Mouse (Mus musculus): Measurements from ENCODE around the gene Olfr139. TPM values are rescaled to one million over a fixed set of nuclear protein-coding genes. Genes with fewer than 3 reads are reported as not detected.

The Olfr139 gene
- not detected in 2 replicates for polyA plus RNA-seq (2016; fragmentation: Nextera tagmentation; extraction: Ambion mirVana)

DNA sequence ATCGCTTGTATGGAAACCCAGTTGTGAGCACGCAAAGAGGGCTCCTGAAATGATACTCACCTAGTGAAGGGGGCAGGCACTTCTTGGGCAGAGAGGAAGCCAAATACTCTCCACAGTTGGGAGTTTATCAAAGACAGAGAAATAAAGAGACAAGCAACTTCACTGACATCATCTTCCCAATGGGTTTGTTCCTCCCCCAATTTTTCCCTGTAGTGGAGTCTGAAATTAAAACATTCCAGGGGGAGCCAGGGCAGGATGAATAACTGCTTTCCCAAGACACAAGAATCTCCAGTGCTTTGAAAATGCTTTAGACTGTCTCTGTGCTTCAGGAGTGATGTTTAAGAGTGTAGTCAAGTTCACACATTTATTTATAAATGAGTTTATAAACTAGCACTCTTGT is at the start of gene Olfr139, which contains the start of gene Olfr399:
Olfr139 (minus strand) TSS at position 101 of the 400 bp plus-strand sequence.
Olfr399 (minus strand) TSS at position 165 of the 400 bp plus-strand sequence.
- 83% methylated on average over 2 of the region's 2 CpGs for WGBS

DNA sequence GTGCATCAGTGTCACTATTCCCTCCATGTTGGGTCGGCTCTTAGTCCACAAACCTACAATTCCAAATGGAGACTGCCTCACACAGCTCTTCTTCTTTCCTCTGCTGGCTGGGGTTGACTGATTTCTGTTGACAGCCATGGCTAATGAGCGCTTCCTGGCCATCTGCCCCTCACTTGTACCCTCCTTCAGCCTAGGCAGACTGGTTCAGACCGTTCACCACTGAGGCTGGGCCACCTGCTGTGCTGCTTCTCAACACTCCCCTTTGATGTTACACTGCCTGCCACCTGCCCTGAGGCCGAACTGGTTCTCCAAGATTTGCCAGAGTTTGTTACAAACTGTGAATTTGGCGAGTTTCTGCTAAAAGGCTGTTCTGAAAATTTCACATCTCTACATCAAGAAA is 48.7 kb upstream of the Olfr139 start:
- Histone ChIP-seq H3K27me3 (ENCODE audit: low read depth, poor library complexity, severe bottlenecking) (no peaks in the 10 kb centered on the region), H3K36me3 (no peaks in the 10 kb centered on the region), H3K4me3 (no peak overlapping the region), H3K9me3 (replicated peaks) (peaks cover 39% of the 10 kb centered on the region), H3K4me1 (no peaks in the 10 kb centered on the region), H3K27ac (replicated peaks) (no peak overlapping the region)
- DNase-seq (ENCODE audit: low spot score): no peak
- WGBS: 46% methylated on average over 5 of the region's 5 CpGs

More for the DNA sequence above, at the start of gene Olfr139, which contains the start of gene Olfr399:
- Histone ChIP-seq H3K4me1 (no peaks in the 10 kb centered on the region), H3K27ac (replicated peaks) (no peak within 1 kb of the TSS), H3K9me3 (replicated peaks) (peaks cover 87% of the 10 kb centered on the region), H3K36me3 (no peaks in the 10 kb centered on the region), H3K4me3 (no peak within 1 kb of the TSS), H3K27me3 (ENCODE audit: low read depth, poor library complexity, severe bottlenecking) (no peaks in the 10 kb centered on the region)
- no peak for DNase-seq (ENCODE audit: low spot score)

DNA sequence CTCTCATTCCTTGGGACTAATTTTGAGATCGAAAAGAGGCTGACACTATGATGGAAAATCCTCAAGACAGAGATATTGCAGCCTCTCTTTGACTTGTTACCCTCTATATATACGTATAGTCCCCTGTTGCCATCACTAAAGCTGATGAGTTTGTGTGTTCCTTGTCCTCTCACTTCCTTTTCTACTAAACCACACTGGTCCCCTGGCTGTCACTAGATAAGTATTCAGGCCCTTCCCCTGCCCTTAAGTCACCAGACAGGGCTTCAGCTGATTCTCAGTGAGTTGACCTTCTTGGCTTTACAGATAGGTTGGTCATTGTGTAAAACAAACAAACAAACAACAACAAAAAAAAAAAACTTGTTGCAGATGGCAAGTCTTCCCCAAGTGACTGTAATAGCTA is 45.2 kb upstream of the Olfr139 start:
- H3K9me3 ChIP-seq (replicated peaks): peaks cover 49% of the 10 kb centered on the region

DNA sequence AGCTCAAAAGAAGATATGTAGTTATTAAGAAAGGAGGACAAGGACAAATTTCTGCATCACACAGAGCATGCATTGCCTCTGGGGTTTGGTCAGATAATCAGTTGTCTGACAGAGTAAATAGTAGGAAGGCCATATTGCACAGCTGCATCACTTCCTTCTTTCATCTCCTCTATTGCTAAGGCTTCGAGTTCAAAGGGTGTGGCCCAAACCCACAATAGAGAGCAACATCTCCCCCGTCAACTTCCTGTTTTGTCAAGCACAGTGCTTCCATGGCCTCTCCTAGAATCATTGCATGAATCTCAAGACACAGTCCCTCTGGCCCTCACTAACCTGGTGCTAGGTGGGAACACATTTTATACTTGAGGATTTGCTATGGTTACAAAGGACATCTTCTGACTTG is 44.4 kb upstream of the Olfr139 start:
- DNase-seq (ENCODE audit: low spot score): no peak
- Histone ChIP-seq H3K4me1 (no peaks in the 10 kb centered on the region), H3K9me3 (replicated peaks) (peaks cover 50% of the 10 kb centered on the region), H3K4me3 (no peak overlapping the region), H3K27ac (replicated peaks) (no peak overlapping the region), H3K36me3 (no peaks in the 10 kb centered on the region), H3K27me3 (ENCODE audit: low read depth, poor library complexity, severe bottlenecking) (no peaks in the 10 kb centered on the region)
- 85% methylated on average over 2 of the region's 2 CpGs for WGBS

More for the DNA sequence above, 45.2 kb upstream of the Olfr139 start:
- H3K4me3 ChIP-seq: no peak overlapping the region
- no peaks in the 10 kb centered on the region for H3K4me1 ChIP-seq
- DNase-seq (ENCODE audit: low spot score): no peak
- 56% methylated on average over 2 of the region's 2 CpGs for WGBS
- no peak overlapping the region for H3K27ac ChIP-seq (replicated peaks)
- H3K36me3 ChIP-seq: no peaks in the 10 kb centered on the region
- H3K27me3 ChIP-seq (ENCODE audit: low read depth, poor library complexity, severe bottlenecking): no peaks in the 10 kb centered on the region

DNA sequence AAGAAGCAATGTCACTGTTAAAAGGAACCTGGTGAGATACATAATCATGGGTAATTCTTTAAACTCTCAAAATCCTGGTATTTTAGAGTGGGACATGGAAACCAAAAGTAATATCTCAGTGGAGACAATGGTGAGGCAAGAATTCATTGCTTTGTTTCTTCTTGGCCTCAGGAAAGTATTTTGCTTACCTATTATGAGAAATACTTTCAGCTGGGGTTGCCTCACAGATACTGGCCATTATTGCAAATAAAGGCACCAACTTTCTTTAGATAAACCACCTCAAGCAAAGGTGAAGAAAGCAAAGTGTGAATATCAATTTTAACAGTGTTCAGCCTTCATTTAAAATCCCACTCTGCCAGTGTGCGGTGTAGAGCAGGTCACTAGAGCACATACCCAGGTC is 13.3 kb upstream of the Olfr139 start, which contains the start of gene Zfp616:
Zfp616 (plus strand) TSS at position 301 of the 400 bp plus-strand sequence.
- H3K36me3 ChIP-seq: no peaks in the 10 kb centered on the region
- H3K9me3 ChIP-seq (replicated peaks): peaks cover 48% of the 10 kb centered on the region
- DNase-seq (ENCODE audit: low spot score): no peak
- no peaks in the 10 kb centered on the region for H3K27me3 ChIP-seq (ENCODE audit: low read depth, poor library complexity, severe bottlenecking)
- WGBS: 86% methylated on average over 1 of the region's 1 CpGs
- no peak within 1 kb of the TSS for H3K4me3 ChIP-seq
- no peak within 1 kb of the TSS for H3K27ac ChIP-seq (replicated peaks)
- H3K4me1 ChIP-seq: no peaks in the 10 kb centered on the region

DNA sequence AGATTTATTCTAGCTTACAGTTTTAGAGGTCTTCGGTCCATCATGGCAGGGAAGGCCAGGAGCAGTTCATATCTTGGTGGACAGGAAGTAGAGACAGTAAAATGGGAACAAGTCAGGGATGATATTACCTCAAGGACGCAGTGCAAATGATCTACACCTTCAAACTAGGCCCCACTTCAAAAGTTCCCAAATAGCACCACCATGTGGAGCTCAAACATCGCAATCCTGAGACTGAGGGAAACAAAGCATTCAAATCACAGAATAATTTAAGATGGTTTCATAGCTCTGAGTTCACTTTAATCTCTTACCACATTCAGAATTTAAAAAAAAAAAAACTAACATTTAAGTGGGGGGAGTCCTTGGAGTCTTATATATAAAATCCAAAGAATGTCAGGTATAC is 5.0 kb downstream of the Olfr139 start:
- Histone ChIP-seq H3K27me3 (ENCODE audit: low read depth, poor library complexity, severe bottlenecking) (no peaks in the 10 kb centered on the region), H3K36me3 (no peaks in the 10 kb centered on the region), H3K4me3 (no peak overlapping the region), H3K4me1 (no peaks in the 10 kb centered on the region), H3K27ac (replicated peaks) (no peak overlapping the region), H3K9me3 (replicated peaks) (peaks cover 63% of the 10 kb centered on the region)
- no peak for DNase-seq (ENCODE audit: low spot score)
- WGBS: 78% methylated on average over 3 of the region's 3 CpGs

Other genes starting within 250 kb of the Olfr139 start
- gene Olfr392, start 239.5 kb downstream of the Olfr139 start, polyA plus RNA-seq (2016; fragmentation: Nextera tagmentation; extraction: Ambion mirVana): not detected in 2 replicates
- not detected in 2 replicates for gene Olfr393, start 205.1 kb downstream of the Olfr139 start, polyA plus RNA-seq (2016; fragmentation: Nextera tagmentation; extraction: Ambion mirVana)
- gene Olfr394, start 165.8 kb downstream of the Olfr139 start, polyA plus RNA-seq (2016; fragmentation: Nextera tagmentation; extraction: Ambion mirVana): not detected in 2 replicates
- gene Olfr395, start 147.3 kb downstream of the Olfr139 start, polyA plus RNA-seq (2016; fragmentation: Nextera tagmentation; extraction: Ambion mirVana): not detected in 2 replicates
- not detected in 2 replicates for gene Olfr23, start 119.9 kb downstream of the Olfr139 start, polyA plus RNA-seq (2016; fragmentation: Nextera tagmentation; extraction: Ambion mirVana)
- not detected in 2 replicates for gene Olfr397, start 95.7 kb downstream of the Olfr139 start, polyA plus RNA-seq (2016; fragmentation: Nextera tagmentation; extraction: Ambion mirVana)
- gene Olfr398, start 66.1 kb downstream of the Olfr139 start, polyA plus RNA-seq (2016; fragmentation: Nextera tagmentation; extraction: Ambion mirVana): not detected in 2 replicates
- not detected in 2 replicates for gene Olfr399, start 64 bp upstream of the Olfr139 start, polyA plus RNA-seq (2016; fragmentation: Nextera tagmentation; extraction: Ambion mirVana)
- gene Zfp616, start 13.4 kb upstream of the Olfr139 start, polyA plus RNA-seq (2016; fragmentation: Nextera tagmentation; extraction: Ambion mirVana): not detected in 2 replicates
- not detected in 2 replicates for gene Olfr401, start 57.2 kb upstream of the Olfr139 start, polyA plus RNA-seq (2016; fragmentation: Nextera tagmentation; extraction: Ambion mirVana)
- gene Olfr402, start 97.0 kb upstream of the Olfr139 start, polyA plus RNA-seq (2016; fragmentation: Nextera tagmentation; extraction: Ambion mirVana): not detected in 2 replicates
- gene Olfr403, start 129.7 kb upstream of the Olfr139 start, polyA plus RNA-seq (2016; fragmentation: Nextera tagmentation; extraction: Ambion mirVana): not detected in 2 replicates
- gene Olfr43, start 154.8 kb upstream of the Olfr139 start, polyA plus RNA-seq (2016; fragmentation: Nextera tagmentation; extraction: Ambion mirVana): not detected in 2 replicates
- gene Olfr406, start 203.3 kb upstream of the Olfr139 start, polyA plus RNA-seq (2016; fragmentation: Nextera tagmentation; extraction: Ambion mirVana): not detected in 2 replicates
- gene Olfr59, start 227.2 kb upstream of the Olfr139 start, polyA plus RNA-seq (2016; fragmentation: Nextera tagmentation; extraction: Ambion mirVana): not detected in 2 replicates

Measured in midbrain, embryonic 10.5 days (tissue).